Mouse (Mus musculus) yolk sac, embryonic 10.5 days (tissue): ENCODE data around the gene Cd47.

Experiments
- DNase-seq: peaks from one replicate; pipeline ENCODE4 v3.0.0-alpha.2; 2017; ENCODE audit warnings: low spot score

The Cd47 gene

DNA sequence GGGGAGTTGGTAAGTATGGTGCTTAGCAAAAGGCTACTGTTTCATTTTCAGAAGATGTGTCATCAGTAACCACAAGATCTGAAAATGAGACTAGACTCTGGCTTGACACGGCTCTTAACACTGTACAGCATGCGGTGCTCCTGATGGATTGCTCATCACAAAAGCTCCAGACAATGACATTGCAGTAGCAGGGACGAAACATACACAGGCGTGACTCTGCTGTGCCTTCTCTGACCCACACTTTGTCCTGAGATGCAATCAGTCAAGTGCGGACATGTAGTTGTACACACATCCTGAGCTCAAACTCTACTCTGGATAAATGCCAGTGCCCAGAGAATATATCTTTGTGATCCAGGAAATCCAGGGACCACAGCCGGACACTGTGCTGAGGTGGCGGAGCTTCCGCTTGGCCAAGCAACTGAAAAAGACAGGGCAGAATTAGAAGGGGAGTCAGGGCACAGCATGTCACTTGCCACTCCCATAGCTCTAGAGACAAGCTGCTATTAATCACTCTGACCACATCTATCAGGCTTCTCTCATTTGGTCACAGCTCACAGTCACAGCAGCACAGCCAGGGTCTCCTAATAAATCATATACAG is 151.7 kb downstream of the Cd47 start:
- no peak for DNase-seq

DNA sequence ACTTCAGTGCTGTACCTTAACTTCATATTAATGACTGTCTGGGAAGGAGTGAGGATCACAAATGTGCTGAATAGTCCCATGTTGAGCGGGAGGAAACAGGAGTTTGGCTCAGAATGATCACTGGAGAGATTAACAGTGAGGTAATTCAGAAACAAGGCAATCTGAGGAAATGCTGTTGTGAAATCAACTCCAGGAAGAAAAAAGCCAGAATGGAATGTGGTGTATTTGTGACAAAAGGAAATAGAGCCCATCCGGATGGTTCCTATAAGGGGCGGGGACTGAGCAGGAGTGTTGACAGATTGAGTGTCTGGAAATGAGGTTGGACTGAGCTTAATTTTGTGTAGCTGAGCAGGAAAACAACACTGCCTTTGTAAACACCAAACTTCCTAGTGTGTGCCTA is 153.5 kb downstream of the Cd47 start:
- DNase-seq = peak; percentile 29

DNA sequence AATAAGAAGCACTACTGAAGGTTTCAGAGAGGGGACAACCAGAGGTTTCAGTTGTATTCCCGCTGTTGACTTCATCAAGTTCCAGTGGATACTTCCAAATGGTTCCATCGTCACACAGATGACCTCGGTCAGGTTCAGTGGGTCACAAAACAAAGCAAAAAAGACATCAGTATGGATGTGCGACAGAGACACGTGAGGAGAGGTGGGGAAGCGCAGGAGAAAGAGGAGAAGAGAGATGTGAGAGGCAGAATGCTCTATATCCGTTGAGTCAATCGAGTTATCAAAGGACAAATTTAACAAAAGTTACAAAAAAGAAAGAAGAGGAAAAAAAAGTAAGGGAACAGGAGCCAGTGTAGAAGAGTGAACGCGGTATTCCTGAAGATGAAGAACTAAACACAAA is 154.6 kb downstream of the Cd47 start:
- no peak for DNase-seq

DNA sequence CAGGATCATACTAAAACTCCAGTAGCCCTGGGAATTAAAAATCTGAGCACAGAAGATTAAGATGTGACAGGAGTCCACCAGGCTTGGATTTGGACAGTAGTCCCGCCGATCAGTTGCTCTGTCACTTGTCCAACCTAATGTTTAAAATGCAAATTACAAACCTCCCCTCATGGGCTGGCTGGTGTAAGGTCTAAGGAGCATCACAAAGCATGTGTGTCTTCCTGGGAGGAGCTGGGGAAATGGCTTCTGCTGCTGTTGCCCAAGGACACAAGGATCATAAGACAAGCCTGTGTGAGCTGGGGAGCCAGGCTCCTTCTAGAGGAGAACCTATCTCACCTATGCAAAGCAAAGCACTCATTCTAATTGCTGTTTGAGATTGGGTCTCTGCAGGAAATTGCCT is 155.0 kb downstream of the Cd47 start:
- no peak for DNase-seq

DNA sequence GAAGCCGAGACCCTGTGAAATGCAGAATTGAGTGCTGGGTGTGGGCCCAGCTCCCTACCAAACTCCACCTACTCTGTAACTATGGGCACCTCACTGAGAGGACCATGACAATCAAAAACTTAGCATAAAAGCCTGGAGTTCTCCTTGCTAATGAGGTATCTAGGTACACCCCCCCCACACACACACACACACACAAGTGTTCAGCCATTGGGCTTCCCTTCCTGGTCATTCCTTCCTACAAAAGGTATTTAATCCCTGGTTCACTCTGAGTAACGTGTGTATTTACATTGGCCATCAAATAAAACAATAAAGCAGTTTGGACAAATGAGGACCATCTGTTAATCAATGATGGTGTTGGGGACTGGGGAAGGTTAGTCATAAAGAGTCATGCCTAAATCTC is 155.6 kb downstream of the Cd47 start:
- no peak for DNase-seq

DNA sequence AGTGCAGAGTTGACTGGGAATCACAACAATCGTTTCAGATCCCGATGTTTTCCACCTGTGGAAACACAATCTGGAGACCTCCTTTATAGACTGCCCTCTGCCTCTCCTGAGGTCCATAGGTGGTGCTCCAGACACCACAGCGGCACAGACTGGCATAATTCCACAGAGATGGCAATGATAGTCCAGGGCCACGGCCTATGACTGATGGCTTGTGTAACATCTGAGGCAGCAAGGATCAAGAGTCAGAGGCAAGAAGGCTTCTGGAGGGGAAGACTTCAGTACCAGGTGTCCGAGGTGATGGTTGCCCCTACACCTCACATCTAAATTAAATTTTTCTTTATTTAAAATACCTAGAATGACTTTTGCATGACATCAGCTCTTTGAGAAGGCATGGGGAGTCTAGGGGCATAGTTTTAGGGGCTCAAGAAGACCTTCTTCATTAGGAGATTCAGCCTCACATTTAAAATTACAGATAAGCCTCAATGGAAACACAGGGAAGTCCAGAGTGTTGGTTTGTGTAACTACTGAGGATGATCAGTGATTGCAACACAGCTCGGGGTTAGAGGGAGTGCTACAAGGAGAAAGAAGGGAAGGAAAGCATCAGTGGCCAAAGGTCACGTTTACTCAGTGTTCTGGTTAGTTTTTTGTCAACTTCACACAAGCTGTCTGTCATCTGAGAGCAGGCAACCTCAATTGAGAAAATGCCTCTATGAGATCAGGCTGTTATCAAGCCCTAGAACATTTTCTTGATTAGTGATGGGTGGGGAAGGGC is 156.4 kb downstream of the Cd47 start:
- DNase-seq = peak; percentile 79

DNA sequence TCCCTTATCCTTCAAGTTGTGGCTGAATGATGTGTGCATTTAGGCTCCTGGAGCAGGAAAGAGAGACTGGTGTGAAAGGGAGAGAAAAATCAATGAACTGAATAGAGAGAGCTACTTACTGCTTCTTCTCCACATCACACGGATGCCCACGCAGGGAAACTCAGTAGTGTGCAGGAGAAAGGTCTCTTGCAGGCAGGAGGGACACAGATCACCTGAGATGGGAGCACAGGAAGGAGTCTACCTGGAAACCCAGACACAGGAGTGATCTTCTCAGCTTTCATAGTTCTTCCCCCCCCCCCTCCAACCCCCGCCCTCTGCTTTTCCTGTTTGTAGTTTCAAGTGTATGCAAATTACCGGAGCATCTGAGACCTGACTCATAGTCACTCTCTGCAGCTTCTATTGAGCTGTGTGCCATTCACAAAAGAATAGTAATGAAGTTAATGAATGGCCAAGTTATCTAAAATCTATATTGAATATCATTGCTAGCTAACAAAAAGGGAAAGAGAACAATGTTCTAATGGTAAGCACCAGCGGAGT is 158.6 kb downstream of the Cd47 start:
- no peak for DNase-seq

DNA sequence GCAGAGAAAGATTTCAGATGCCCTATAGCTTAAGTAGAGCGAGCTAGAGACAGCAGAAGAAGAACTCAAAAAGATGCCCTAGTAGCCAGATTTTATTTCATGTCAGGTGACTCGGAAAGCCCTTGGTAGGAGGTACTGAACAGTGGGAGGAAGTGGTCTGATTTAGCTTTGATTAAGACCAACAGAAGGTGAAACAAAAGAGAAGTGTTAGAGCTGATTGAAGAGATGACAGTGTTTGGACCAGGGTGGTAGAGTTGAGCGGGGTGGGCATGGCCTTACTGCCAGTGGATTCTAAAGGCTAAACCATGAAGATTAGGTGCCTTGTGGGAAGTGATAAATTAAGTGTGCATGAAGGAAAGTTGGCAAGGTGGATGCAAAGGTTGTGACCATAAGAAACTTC is 162.0 kb downstream of the Cd47 start:
- DNase-seq = no peak

DNA sequence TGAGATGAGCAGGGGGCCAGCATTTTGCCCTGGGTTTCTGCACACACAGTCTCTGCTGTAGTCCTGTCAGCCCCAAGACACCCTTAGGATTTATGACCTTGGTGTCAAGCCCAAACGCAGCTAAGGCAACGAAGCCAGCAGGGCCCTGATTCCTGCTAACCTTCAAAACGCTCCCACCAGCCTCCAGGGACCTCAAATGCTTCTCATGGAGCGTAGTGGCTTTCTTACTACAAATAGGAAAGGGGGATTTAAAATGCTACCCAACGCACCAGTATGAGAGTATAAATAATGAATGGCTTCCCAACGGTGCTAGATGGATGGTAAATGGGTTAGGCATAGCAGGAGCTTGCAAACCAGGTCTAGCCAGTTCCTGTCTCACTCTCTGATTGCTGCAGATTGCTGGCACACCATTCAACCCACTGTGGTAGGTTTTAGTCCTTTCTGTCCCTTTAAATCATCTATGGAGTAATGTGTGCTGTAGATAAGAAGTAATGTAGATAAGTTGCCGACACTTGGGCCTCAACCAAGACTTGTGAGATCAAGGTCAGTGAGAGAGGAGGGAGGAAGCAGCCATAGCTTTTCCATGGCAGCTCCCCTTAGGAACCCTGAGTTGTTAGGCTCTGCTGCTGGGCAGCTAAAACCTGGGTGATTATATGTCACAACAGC is 164.1 kb downstream of the Cd47 start:
- DNase-seq = no peak
